Mouse (Mus musculus) right cerebral cortex, postnatal 25 days (tissue): ENCODE results near the gene Zfp760.
"Not testable (repeated sequence)": the region's sequence is repeated elsewhere in the genome, so short reads cannot be mapped to it uniquely, and the experiment has no call there.

Source experiments
- DNase-seq: peaks from one replicate; pipeline ENCODE4 v3.0.0; 2022

The Zfp760 gene

GRCm38 (mm10) chr17:21707343-21707996 is at the start of gene Zfp760:
Gene Zfp760 (plus strand): TSS chr17:21707741.
- DNase-seq = peak; percentile 80

GRCm38 (mm10) chr17:21678826-21679225 is 28.7 kb upstream of the Zfp760 start:
- not testable (repeated sequence) for DNase-seq

- DNase-seq = peak; percentile 79
Measured at GRCm38 (mm10) chr17:21679273-21680018, 28.1 kb upstream of the Zfp760 start.

GRCm38 (mm10) chr17:21680019-21680376 is 27.5 kb upstream of the Zfp760 start:
- not testable (repeated sequence) for DNase-seq

GRCm38 (mm10) chr17:21691560-21691959 is 16.0 kb upstream of the Zfp760 start, which contains the start of gene Gm10226:
Gene Gm10226 (plus strand): TSS chr17:21691860.
- DNase-seq = no peak

- DNase-seq = no peak
Measured at GRCm38 (mm10) chr17:21693342-21693741, 14.2 kb upstream of the Zfp760 start.

- no peak for DNase-seq
Measured at GRCm38 (mm10) chr17:21696073-21696472, 11.5 kb upstream of the Zfp760 start.

GRCm38 (mm10) chr17:21702281-21703240 is 5.0 kb upstream of the Zfp760 start:
- DNase-seq = no peak

- DNase-seq = no peak
Measured at GRCm38 (mm10) chr17:21703414-21703813, 4.1 kb upstream of the Zfp760 start.

GRCm38 (mm10) chr17:21708401-21708800 is 860 bp downstream of the Zfp760 start:
- no peak for DNase-seq

GRCm38 (mm10) chr17:21730495-21730894 is 23.0 kb downstream of the Zfp760 start, which contains the start of gene Zfp229:
Gene Zfp229 (plus strand): TSS chr17:21730795.
- DNase-seq = not testable (repeated sequence)

GRCm38 (mm10) chr17:21733049-21733448 is 25.5 kb downstream of the Zfp760 start:
- no peak for DNase-seq

- DNase-seq = peak; percentile 58
Measured at GRCm38 (mm10) chr17:21733529-21734031, 26.0 kb downstream of the Zfp760 start.

GRCm38 (mm10) chr17:21752791-21753190 is 45.2 kb downstream of the Zfp760 start:
- DNase-seq = no peak

- no peak for DNase-seq
Measured at GRCm38 (mm10) chr17:21753342-21754208, 46.0 kb downstream of the Zfp760 start.

GRCm38 (mm10) chr17:21770336-21770735 is 62.8 kb downstream of the Zfp760 start:
- no peak for DNase-seq
